Mouse (Mus musculus) forebrain, embryonic 12.5 days (tissue): ENCODE data around the gene Adsl. TPM values are rescaled to one million over a fixed set of nuclear protein-coding genes. Genes with fewer than 3 reads are reported as not detected.
A peak's percentile ranks its signal among the peaks of the same experiment; 100 is the strongest.

Source experiments
- ATAC-seq: fragments of 200-750 bp; cut with Nextera tagmentation; 2 replicates; pipeline ENCODE4 v1.8.0; 2017; ENCODE audit warnings: moderate TSS enrichment; ENCODE audit not compliant: low FRiP score
- H3K27ac ChIP-seq: fragments of 300-500 bp; sonication (generic); 2 replicates; pipeline ENCODE4 v1.5.1; 2016; ENCODE audit warnings: mild to moderate bottlenecking
- H3K27me3 ChIP-seq: fragments of 300-500 bp; sonication (generic); 2 replicates; pipeline ENCODE4 v1.6.1; 2016; ENCODE audit warnings: mild to moderate bottlenecking
- H3K36me3 ChIP-seq: fragments of 300-500 bp; sonication (generic); replicated peaks from 2 replicates; pipeline ENCODE4 v1.6.1; 2016; ENCODE audit warnings: mild to moderate bottlenecking
- H3K4me1 ChIP-seq: fragments of 300-500 bp; sonication (generic); 2 replicates; pipeline ENCODE4 v1.6.1; 2016
- H3K4me2 ChIP-seq: fragments of 300-500 bp; sonication (generic); 2 replicates; pipeline ENCODE4 v1.6.1; 2016; ENCODE audit warnings: mild to moderate bottlenecking, moderate library complexity
- H3K4me3 ChIP-seq: fragments of 300-500 bp; sonication (generic); replicated peaks from 2 replicates; pipeline ENCODE4 v1.5.1; 2016; ENCODE audit warnings: mild to moderate bottlenecking
- H3K9ac ChIP-seq: fragments of 300-500 bp; sonication (generic); 2 replicates; pipeline ENCODE4 v1.6.1; 2016; ENCODE audit warnings: mild to moderate bottlenecking
- H3K9me3 ChIP-seq: fragments of 300-500 bp; sonication (generic); 2 replicates; pipeline ENCODE4 v1.6.1; 2016
- WGBS: fragments of 180-500 bp; shearing (Covaris S2); methylation state at CpG from one replicate; pipeline ENCODE4 v1.1.7; 2016; 5-methylcytosine and 5-hydroxymethylcytosine counted together
- polyA plus RNA-seq: library from polyadenylated mRNA; unstranded; fragments of >200 nt; fragmentation: Nextera tagmentation; extraction: Ambion mirVana; gene quantifications from 2 replicates; pipeline ENCODE4 v1.2.1, GENCODE M21; 2016

Gene Adsl
- polyA plus RNA-seq, 1 experiment from 2014 or later: 160 TPM

- no peak overlapping the region for H3K4me3 ChIP-seq
- 88% methylated on average over 5 of the region's 5 CpGs for WGBS
- no peak for ATAC-seq
- H3K4me2 ChIP-seq: no peak overlapping the region
- no peak overlapping the region for H3K9ac ChIP-seq
- H3K36me3 ChIP-seq: no peaks in the 10 kb centered on the region
- H3K9me3 ChIP-seq: no peaks in the 10 kb centered on the region
- no peak overlapping the region for H3K27ac ChIP-seq
- no peaks in the 10 kb centered on the region for H3K4me1 ChIP-seq
- no peaks in the 10 kb centered on the region for H3K27me3 ChIP-seq
Measured at GRCm38 (mm10) chr15:80994959-80995358, 46.7 kb downstream of the Adsl start.

GRCm38 (mm10) chr15:80996090-80996835, 48.0 kb downstream of the Adsl start:
- Histone ChIP-seq H3K36me3 (no peaks in the 10 kb centered on the region), H3K27me3 (no peaks in the 10 kb centered on the region), H3K4me1 (0 out of 2 replicates have a peak, but pooled peaks cover 4% of the 10 kb centered on the region), H3K4me2 (no peak overlapping the region), H3K9ac (no peak overlapping the region), H3K27ac (no peak overlapping the region), H3K9me3 (no peaks in the 10 kb centered on the region), H3K4me3 (no peak overlapping the region)
- 84% methylated on average over 6 of the region's 6 CpGs for WGBS
- ATAC-seq: no peak

GRCm38 (mm10) chr15:80997077-80997476, 48.8 kb downstream of the Adsl start:
- Histone ChIP-seq H3K9ac (no peak overlapping the region), H3K4me3 (no peak overlapping the region), H3K4me2 (no peak overlapping the region), H3K27me3 (no peaks in the 10 kb centered on the region), H3K36me3 (no peaks in the 10 kb centered on the region), H3K4me1 (0 out of 2 replicates have a peak, but pooled peaks cover 4% of the 10 kb centered on the region), H3K9me3 (no peaks in the 10 kb centered on the region), H3K27ac (no peak overlapping the region)
- no peak for ATAC-seq
- 76% methylated on average over 1 of the region's 1 CpGs for WGBS

DNA sequence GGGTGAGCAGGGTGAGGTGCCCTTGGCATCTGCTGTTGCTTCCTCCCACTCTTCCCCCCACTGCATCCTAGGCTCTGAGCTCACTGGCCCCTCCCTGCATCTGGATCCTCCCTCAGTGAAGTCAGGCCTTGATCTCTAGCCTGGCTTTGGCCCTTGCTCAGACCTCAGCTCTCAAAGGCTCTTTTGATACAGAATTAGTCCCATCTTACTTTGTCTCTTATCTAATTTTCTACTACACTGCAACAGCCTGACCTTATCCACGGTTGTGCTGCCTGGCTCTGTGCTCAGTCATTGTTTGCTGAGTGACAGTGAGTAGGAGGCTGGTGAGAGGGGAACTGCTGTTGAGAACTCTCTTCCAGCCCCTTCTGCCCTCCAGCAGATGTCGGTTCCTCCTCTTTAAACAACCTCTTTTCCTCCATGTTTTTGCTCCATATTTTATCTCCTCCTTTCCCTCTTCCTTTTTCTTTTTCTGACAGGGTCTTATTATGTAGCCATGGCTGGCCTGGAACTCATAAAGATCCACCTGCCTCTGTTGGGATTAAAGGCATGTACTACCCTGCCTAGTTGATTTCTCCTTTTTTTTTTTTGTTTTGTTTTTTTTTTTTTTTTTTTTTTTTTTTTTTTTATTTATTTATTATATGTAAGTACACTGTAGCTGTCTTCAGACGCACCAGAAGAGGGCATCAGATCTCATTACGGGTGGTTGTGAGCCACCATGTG, 52.3 kb downstream of the Adsl start:
- 51% methylated on average over 3 of the region's 4 CpGs for WGBS

GRCm38 (mm10) chr15:81006127-81006735, 57.9 kb downstream of the Adsl start:
- H3K36me3 ChIP-seq: peaks cover 47% of the 10 kb centered on the region
- H3K4me3 ChIP-seq: no peak overlapping the region
- H3K27ac ChIP-seq: no peak overlapping the region
- 89% methylated on average over 10 of the region's 10 CpGs for WGBS
- no peaks in the 10 kb centered on the region for H3K4me1 ChIP-seq
- H3K9ac ChIP-seq: no peak overlapping the region
- H3K4me2 ChIP-seq: no peak overlapping the region
- no peaks in the 10 kb centered on the region for H3K27me3 ChIP-seq
- no peaks in the 10 kb centered on the region for H3K9me3 ChIP-seq
- ATAC-seq: no peak

More for the DNA sequence above, 52.3 kb downstream of the Adsl start:
- no peaks in the 10 kb centered on the region for H3K9me3 ChIP-seq
- H3K4me2 ChIP-seq: no peak overlapping the region
- H3K9ac ChIP-seq: no peak overlapping the region
- no peaks in the 10 kb centered on the region for H3K27me3 ChIP-seq
- no peak for ATAC-seq
- H3K4me3 ChIP-seq: no peak overlapping the region
- H3K4me1 ChIP-seq: 0 out of 2 replicates have a peak, but pooled peaks cover 4% of the 10 kb centered on the region
- peaks cover 8% of the 10 kb centered on the region; the same call in 1 of the 2 replicates for H3K36me3 ChIP-seq
- H3K27ac ChIP-seq: no peak overlapping the region; the same call in 1 of the 2 replicates

DNA sequence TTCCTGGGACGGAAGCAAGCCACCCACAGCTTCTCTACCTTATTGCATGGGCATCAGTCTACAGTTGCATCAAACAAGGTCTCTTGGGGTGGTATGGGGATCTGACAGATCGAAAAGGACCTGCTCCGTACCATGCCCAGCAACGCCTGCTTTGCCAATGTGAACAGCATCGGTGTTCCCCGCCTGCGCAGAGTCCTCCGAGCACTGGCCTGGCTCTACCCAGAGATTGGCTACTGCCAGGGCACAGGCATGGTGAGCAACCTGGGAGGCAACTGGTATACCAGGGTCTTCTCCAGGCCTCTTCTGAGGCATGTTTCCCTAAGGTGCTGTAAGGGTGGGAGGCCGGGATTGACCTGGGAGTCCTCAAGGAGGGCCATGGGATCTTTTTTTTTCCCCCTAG, 59.0 kb downstream of the Adsl start:
- Histone ChIP-seq H3K4me2 (no peak overlapping the region), H3K4me3 (no peak overlapping the region), H3K9ac (no peak overlapping the region), H3K4me1 (no peaks in the 10 kb centered on the region), H3K27ac (no peak overlapping the region), H3K36me3 (peaks cover 58% of the 10 kb centered on the region), H3K27me3 (no peaks in the 10 kb centered on the region), H3K9me3 (no peaks in the 10 kb centered on the region)
- ATAC-seq: no peak
- 92% methylated on average over 9 of the region's 9 CpGs for WGBS

DNA sequence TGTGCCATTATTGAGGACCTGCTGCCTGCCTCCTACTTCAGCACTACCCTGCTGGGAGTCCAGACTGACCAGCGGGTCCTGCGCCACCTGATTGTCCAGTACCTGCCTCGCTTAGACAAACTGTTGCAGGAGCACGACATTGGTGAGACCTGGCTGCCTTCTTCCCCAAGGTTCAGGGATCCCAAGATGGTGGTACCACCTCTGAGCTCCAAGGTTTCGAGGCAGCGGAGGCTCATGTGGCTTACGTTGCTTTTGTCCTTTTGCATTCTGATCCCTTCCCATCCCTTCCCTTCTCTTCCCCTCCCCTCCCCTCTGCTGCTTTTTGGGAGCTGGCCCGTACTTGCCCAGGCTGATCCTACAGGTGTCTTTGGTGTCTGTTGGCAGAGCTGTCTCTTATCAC, 59.6 kb downstream of the Adsl start:
- Histone ChIP-seq H3K4me2 (no peak overlapping the region), H3K27me3 (no peaks in the 10 kb centered on the region), H3K9me3 (no peaks in the 10 kb centered on the region), H3K36me3 (peaks cover 63% of the 10 kb centered on the region), H3K9ac (no peak overlapping the region), H3K27ac (no peak overlapping the region), H3K4me3 (no peak overlapping the region), H3K4me1 (no peaks in the 10 kb centered on the region)
- WGBS: 90% methylated on average over 8 of the region's 8 CpGs
- ATAC-seq: no peak

DNA sequence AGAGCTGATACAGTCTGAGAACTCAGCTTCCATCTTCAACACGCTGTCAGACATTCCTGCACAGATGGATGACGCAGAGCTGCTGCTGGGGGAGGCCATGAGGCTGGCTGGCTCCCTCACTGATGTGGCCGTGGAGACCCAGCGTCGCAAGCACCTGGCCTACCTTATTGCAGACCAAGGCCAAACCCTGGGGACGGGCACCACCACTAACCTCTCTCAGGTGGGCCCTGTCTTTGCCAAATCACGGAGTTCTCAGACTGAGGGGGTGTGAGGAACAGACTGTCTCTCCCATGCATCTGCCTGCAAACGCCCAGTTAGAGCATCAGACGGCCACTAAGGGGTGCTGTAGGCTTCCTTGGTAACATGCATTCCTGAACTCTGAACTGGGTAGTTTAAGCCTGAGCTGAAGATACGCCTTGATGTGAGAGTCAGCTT, 60.4 kb downstream of the Adsl start:
- no peak overlapping the region for H3K27ac ChIP-seq
- H3K4me2 ChIP-seq: no peak overlapping the region
- ATAC-seq: no peak
- H3K9ac ChIP-seq: no peak overlapping the region
- no peaks in the 10 kb centered on the region for H3K9me3 ChIP-seq
- 67% methylated on average over 10 of the region's 10 CpGs for WGBS
- no peaks in the 10 kb centered on the region for H3K27me3 ChIP-seq
- H3K4me3 ChIP-seq: no peak overlapping the region
- peaks cover 66% of the 10 kb centered on the region for H3K36me3 ChIP-seq
- no peaks in the 10 kb centered on the region for H3K4me1 ChIP-seq

DNA sequence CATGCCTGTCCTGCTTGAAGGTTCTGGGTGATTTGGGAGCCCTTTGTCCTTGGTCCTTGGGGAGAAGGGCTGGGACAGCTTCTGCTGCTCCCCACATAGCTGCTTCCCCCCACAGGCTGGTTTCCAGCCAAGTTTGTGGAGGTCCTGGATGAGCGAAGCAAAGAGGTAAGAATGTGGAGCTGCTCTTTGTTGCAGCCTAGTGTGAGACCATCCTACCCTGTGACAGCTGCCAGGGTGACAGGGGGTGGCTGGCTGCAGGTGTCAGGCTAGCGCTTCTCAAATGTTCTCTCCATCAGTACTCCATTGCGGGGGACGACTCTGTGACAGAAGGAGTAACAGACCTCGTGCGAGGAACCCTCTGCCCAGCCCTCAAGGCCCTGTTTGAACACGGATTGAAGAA, 61.8 kb downstream of the Adsl start:
- WGBS: 84% methylated on average over 7 of the region's 7 CpGs
- Histone ChIP-seq H3K27me3 (no peaks in the 10 kb centered on the region), H3K27ac (peak overlapping the region; percentile 11; the same call in 1 of the 2 replicates), H3K9me3 (no peaks in the 10 kb centered on the region), H3K4me1 (no peaks in the 10 kb centered on the region), H3K4me3 (no peak overlapping the region), H3K36me3 (peaks cover 77% of the 10 kb centered on the region), H3K4me2 (no peak overlapping the region), H3K9ac (no peak overlapping the region)
- ATAC-seq: no peak

GRCm38 (mm10) chr15:81011523-81011922, 63.2 kb downstream of the Adsl start:
- H3K4me2 ChIP-seq: no peak overlapping the region
- peaks cover 90% of the 10 kb centered on the region for H3K36me3 ChIP-seq
- H3K27me3 ChIP-seq: no peaks in the 10 kb centered on the region
- H3K9me3 ChIP-seq: no peaks in the 10 kb centered on the region
- H3K27ac ChIP-seq: no peak overlapping the region
- no peak for ATAC-seq
- no peaks in the 10 kb centered on the region for H3K4me1 ChIP-seq
- WGBS: 75% methylated on average over 3 of the region's 3 CpGs
- H3K9ac ChIP-seq: no peak overlapping the region
- H3K4me3 ChIP-seq: no peak overlapping the region

DNA sequence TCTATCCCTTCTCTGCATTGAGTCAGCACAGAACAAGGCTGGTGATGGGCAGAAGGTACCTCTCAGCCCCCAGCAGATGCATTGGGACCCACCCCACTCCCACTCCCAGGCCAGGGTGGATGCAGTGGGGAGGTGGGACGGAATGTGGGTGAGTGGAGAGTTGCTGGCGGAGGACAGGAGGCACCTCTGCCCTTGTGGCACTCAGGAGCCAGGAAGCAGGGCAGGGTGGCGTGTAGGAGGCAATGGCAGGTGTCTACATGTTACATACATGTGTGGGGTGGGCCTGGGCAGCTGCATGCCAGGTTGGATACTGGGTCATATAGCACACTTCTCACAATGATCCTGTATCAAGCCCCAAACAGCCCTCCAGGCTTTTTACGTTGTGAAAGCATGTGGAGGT, 64.1 kb downstream of the Adsl start:
- no peak overlapping the region for H3K9ac ChIP-seq
- H3K4me1 ChIP-seq: no peaks in the 10 kb centered on the region
- no peak overlapping the region for H3K4me2 ChIP-seq
- H3K27ac ChIP-seq: no peak overlapping the region
- WGBS: 92% methylated on average over 4 of the region's 4 CpGs
- peaks cover 94% of the 10 kb centered on the region for H3K36me3 ChIP-seq
- no peaks in the 10 kb centered on the region for H3K9me3 ChIP-seq
- H3K4me3 ChIP-seq: no peak overlapping the region
- ATAC-seq: no peak
- no peaks in the 10 kb centered on the region for H3K27me3 ChIP-seq

GRCm38 (mm10) chr15:81013186-81013585, 64.9 kb downstream of the Adsl start:
- Histone ChIP-seq H3K27me3 (no peaks in the 10 kb centered on the region), H3K9ac (no peak overlapping the region), H3K27ac (no peak overlapping the region), H3K4me3 (no peak overlapping the region), H3K9me3 (no peaks in the 10 kb centered on the region), H3K4me2 (no peak overlapping the region), H3K36me3 (peaks cover 98% of the 10 kb centered on the region), H3K4me1 (no peaks in the 10 kb centered on the region)
- ATAC-seq: no peak
- WGBS: 85% methylated on average over 7 of the region's 7 CpGs
